Mouse (Mus musculus): ENCODE measurements at regions not wholly inside any gene's neighbourhood (a gene's known extent, or its start where the extent isn't known, plus 50 kb on each side); places are given as distances from the start of the nearest gene placed in this dataset.

- no peak for TF ChIP-seq POLR2A (IDR thresholded peaks at IDR 0.05; ENCODE audit: low read depth, low read length)
- TF ChIP-seq CTCF (conservative IDR thresholded peaks at IDR 0.05; ENCODE audit: insufficient read depth, insufficient read length, low read depth, low read length) = no peak
These were observed 331.9 kb upstream of the N6amt1 start for GRCm38 (mm10) chr16:87022041-87022440.

All from kidney, adult 2 months (tissue).